Mouse (Mus musculus): ENCODE results near the gene Adh6a. TPM values are rescaled to one million over a fixed set of nuclear protein-coding genes. Genes with fewer than 3 reads are reported as not detected.

Gene Adh6a
- polyA plus RNA-seq (2016; fragmentation: Nextera tagmentation; extraction: Ambion mirVana), result not detected in 2 replicates

- H3K4me2 ChIP-seq, result no peak within 1 kb of the TSS
- H3K36me3 ChIP-seq, result no peaks in the 10 kb centered on the region
- 80% methylated on average over 5 of the region's 5 CpGs for WGBS
- H3K9me3 ChIP-seq (replicated peaks), result no peaks in the 10 kb centered on the region
- no peaks in the 10 kb centered on the region for H3K4me1 ChIP-seq (replicated peaks)
- H3K27ac ChIP-seq (ENCODE audit: poor library complexity, severe bottlenecking), result no peak within 1 kb of the TSS
- ATAC-seq (ENCODE audit: insufficient number of reproducible peaks, low FRiP score), result no peak
- H3K27me3 ChIP-seq (replicated peaks), result no peaks in the 10 kb centered on the region
- H3K9ac ChIP-seq, result no peak within 1 kb of the TSS
- H3K4me3 ChIP-seq, result no peak within 1 kb of the TSS
Observed at GRCm38 (mm10) chr3:138312965-138313364, at the start of gene Adh6a. Gene Adh6a (plus strand): TSS chr3:138313286.

- H3K9me3 ChIP-seq (replicated peaks), result no peaks in the 10 kb centered on the region
- H3K4me3 ChIP-seq, result no peak overlapping the region
- H3K9ac ChIP-seq, result no peak overlapping the region
- no peaks in the 10 kb centered on the region for H3K27me3 ChIP-seq (replicated peaks)
- ATAC-seq (ENCODE audit: insufficient number of reproducible peaks, low FRiP score), result no peak
- WGBS, result 73% methylated on average over 3 of the region's 3 CpGs
- H3K27ac ChIP-seq (ENCODE audit: poor library complexity, severe bottlenecking), result no peak overlapping the region
- no peak overlapping the region for H3K4me2 ChIP-seq
- H3K36me3 ChIP-seq, result no peaks in the 10 kb centered on the region
- no peaks in the 10 kb centered on the region for H3K4me1 ChIP-seq (replicated peaks)
Observed at GRCm38 (mm10) chr3:138264648-138265047, 48.4 kb upstream of the Adh6a start.

GRCm38 (mm10) chr3:138270507-138270906 lies 42.6 kb upstream of the Adh6a start:
- no peaks in the 10 kb centered on the region for H3K27me3 ChIP-seq (replicated peaks)
- H3K4me3 ChIP-seq, result no peak overlapping the region
- no peaks in the 10 kb centered on the region for H3K9me3 ChIP-seq (replicated peaks)
- H3K4me2 ChIP-seq, result no peak overlapping the region
- WGBS, result 16% methylated on average over 1 of the region's 1 CpGs
- no peak overlapping the region for H3K9ac ChIP-seq
- H3K27ac ChIP-seq (ENCODE audit: poor library complexity, severe bottlenecking), result no peak overlapping the region
- no peaks in the 10 kb centered on the region for H3K36me3 ChIP-seq
- no peaks in the 10 kb centered on the region for H3K4me1 ChIP-seq (replicated peaks)
- ATAC-seq (ENCODE audit: insufficient number of reproducible peaks, low FRiP score), result no peak

- H3K27me3 ChIP-seq (replicated peaks), result no peaks in the 10 kb centered on the region
- H3K9me3 ChIP-seq (replicated peaks), result no peaks in the 10 kb centered on the region
- 86% methylated on average over 2 of the region's 2 CpGs for WGBS
- no peaks in the 10 kb centered on the region for H3K4me1 ChIP-seq (replicated peaks)
- H3K36me3 ChIP-seq, result no peaks in the 10 kb centered on the region
- H3K4me2 ChIP-seq, result no peak overlapping the region
- H3K9ac ChIP-seq, result no peak overlapping the region
- no peak overlapping the region for H3K27ac ChIP-seq (ENCODE audit: poor library complexity, severe bottlenecking)
- H3K4me3 ChIP-seq, result no peak overlapping the region
- ATAC-seq (ENCODE audit: insufficient number of reproducible peaks, low FRiP score), result no peak
Observed at GRCm38 (mm10) chr3:138271297-138271696, 41.8 kb upstream of the Adh6a start.

GRCm38 (mm10) chr3:138273080-138273479 lies 40.0 kb upstream of the Adh6a start:
- Histone ChIP-seq H3K4me2 (no peak overlapping the region), H3K4me1 (replicated peaks) (no peaks in the 10 kb centered on the region), H3K9me3 (replicated peaks) (no peaks in the 10 kb centered on the region), H3K36me3 (no peaks in the 10 kb centered on the region), H3K4me3 (no peak overlapping the region), H3K9ac (no peak overlapping the region), H3K27me3 (replicated peaks) (no peaks in the 10 kb centered on the region), H3K27ac (ENCODE audit: poor library complexity, severe bottlenecking) (no peak overlapping the region)
- ATAC-seq (ENCODE audit: insufficient number of reproducible peaks, low FRiP score), result no peak
- WGBS, result 72% methylated on average over 7 of the region's 7 CpGs

- ATAC-seq (ENCODE audit: insufficient number of reproducible peaks, low FRiP score), result no peak
- Histone ChIP-seq H3K27me3 (replicated peaks) (no peaks in the 10 kb centered on the region), H3K4me2 (no peak overlapping the region), H3K4me3 (no peak overlapping the region), H3K9me3 (replicated peaks) (no peaks in the 10 kb centered on the region), H3K9ac (no peak overlapping the region), H3K27ac (ENCODE audit: poor library complexity, severe bottlenecking) (no peak overlapping the region), H3K4me1 (replicated peaks) (no peaks in the 10 kb centered on the region), H3K36me3 (no peaks in the 10 kb centered on the region)
- WGBS, result 54% methylated on average over 3 of the region's 3 CpGs
Observed at GRCm38 (mm10) chr3:138275100-138275499, 38.0 kb upstream of the Adh6a start.

GRCm38 (mm10) chr3:138282556-138282955 lies 30.5 kb upstream of the Adh6a start:
- no peaks in the 10 kb centered on the region for H3K36me3 ChIP-seq
- no peak for ATAC-seq (ENCODE audit: insufficient number of reproducible peaks, low FRiP score)
- 87% methylated on average over 9 of the region's 9 CpGs for WGBS

GRCm38 (mm10) chr3:138283831-138284230 lies 29.3 kb upstream of the Adh6a start:
- Histone ChIP-seq H3K4me1 (replicated peaks) (no peaks in the 10 kb centered on the region), H3K36me3 (no peaks in the 10 kb centered on the region), H3K9me3 (replicated peaks) (peaks cover 4% of the 10 kb centered on the region; the same call in 1 of the 2 replicates), H3K4me3 (no peak overlapping the region), H3K27ac (ENCODE audit: poor library complexity, severe bottlenecking) (no peak overlapping the region), H3K27me3 (replicated peaks) (no peaks in the 10 kb centered on the region), H3K9ac (no peak overlapping the region), H3K4me2 (no peak overlapping the region)
- no peak for ATAC-seq (ENCODE audit: insufficient number of reproducible peaks, low FRiP score)
- 73% methylated on average over 1 of the region's 1 CpGs for WGBS

More at GRCm38 (mm10) chr3:138282556-138282955, 30.5 kb upstream of the Adh6a start:
- no peak overlapping the region for H3K4me3 ChIP-seq
- H3K27me3 ChIP-seq (replicated peaks), result no peaks in the 10 kb centered on the region
- H3K4me2 ChIP-seq, result no peak overlapping the region
- no peak overlapping the region for H3K27ac ChIP-seq (ENCODE audit: poor library complexity, severe bottlenecking)
- H3K9me3 ChIP-seq (replicated peaks), result peaks cover 4% of the 10 kb centered on the region; the same call in 1 of the 2 replicates
- H3K4me1 ChIP-seq (replicated peaks), result no peaks in the 10 kb centered on the region
- no peak overlapping the region for H3K9ac ChIP-seq

- Histone ChIP-seq H3K27me3 (replicated peaks) (no peaks in the 10 kb centered on the region), H3K9me3 (replicated peaks) (peaks cover 4% of the 10 kb centered on the region; the same call in 1 of the 2 replicates), H3K4me1 (replicated peaks) (no peaks in the 10 kb centered on the region), H3K4me3 (no peak overlapping the region), H3K27ac (ENCODE audit: poor library complexity, severe bottlenecking) (no peak overlapping the region), H3K4me2 (no peak overlapping the region), H3K36me3 (no peaks in the 10 kb centered on the region), H3K9ac (no peak overlapping the region)
- WGBS, result 85% methylated on average over 7 of the region's 7 CpGs
- ATAC-seq (ENCODE audit: insufficient number of reproducible peaks, low FRiP score), result no peak
Observed at GRCm38 (mm10) chr3:138285986-138286385, 27.1 kb upstream of the Adh6a start.

GRCm38 (mm10) chr3:138287686-138288085 lies 25.4 kb upstream of the Adh6a start:
- H3K27me3 ChIP-seq (replicated peaks), result no peaks in the 10 kb centered on the region
- no peak overlapping the region for H3K9ac ChIP-seq
- WGBS, result 73% methylated on average over 4 of the region's 4 CpGs
- H3K27ac ChIP-seq (ENCODE audit: poor library complexity, severe bottlenecking), result no peak overlapping the region
- no peak overlapping the region for H3K4me2 ChIP-seq
- H3K36me3 ChIP-seq, result no peaks in the 10 kb centered on the region
- H3K4me3 ChIP-seq, result no peak overlapping the region
- ATAC-seq (ENCODE audit: insufficient number of reproducible peaks, low FRiP score), result no peak
- no peaks in the 10 kb centered on the region for H3K4me1 ChIP-seq (replicated peaks)
- H3K9me3 ChIP-seq (replicated peaks), result peaks cover 4% of the 10 kb centered on the region; the same call in 1 of the 2 replicates

- Histone ChIP-seq H3K4me1 (replicated peaks) (no peaks in the 10 kb centered on the region), H3K27me3 (replicated peaks) (no peaks in the 10 kb centered on the region), H3K9me3 (replicated peaks) (peaks cover 4% of the 10 kb centered on the region; the same call in 1 of the 2 replicates), H3K36me3 (no peaks in the 10 kb centered on the region), H3K4me3 (no peak overlapping the region), H3K27ac (ENCODE audit: poor library complexity, severe bottlenecking) (no peak overlapping the region), H3K4me2 (no peak overlapping the region), H3K9ac (no peak overlapping the region)
- ATAC-seq (ENCODE audit: insufficient number of reproducible peaks, low FRiP score), result no peak
- 73% methylated on average over 2 of the region's 2 CpGs for WGBS
Observed at GRCm38 (mm10) chr3:138290672-138291071, 22.4 kb upstream of the Adh6a start.

- Histone ChIP-seq H3K27me3 (replicated peaks) (no peaks in the 10 kb centered on the region), H3K9me3 (replicated peaks) (peaks cover 1% of the 10 kb centered on the region; the same call in 1 of the 2 replicates), H3K36me3 (no peaks in the 10 kb centered on the region), H3K4me2 (no peak overlapping the region), H3K9ac (no peak overlapping the region), H3K27ac (ENCODE audit: poor library complexity, severe bottlenecking) (no peak overlapping the region), H3K4me3 (no peak overlapping the region), H3K4me1 (replicated peaks) (no peaks in the 10 kb centered on the region)
- 80% methylated on average over 4 of the region's 4 CpGs for WGBS
- no peak for ATAC-seq (ENCODE audit: insufficient number of reproducible peaks, low FRiP score)
Observed at GRCm38 (mm10) chr3:138291529-138292117, 21.5 kb upstream of the Adh6a start.

All from heart, embryonic 12.5 days (tissue).